Mouse (Mus musculus) hindbrain, postnatal 0 days (tissue): ENCODE measurements around the gene Enc1. TPM values are rescaled to one million over a fixed set of nuclear protein-coding genes. Genes with fewer than 3 reads are reported as not detected.

ENCODE experiments used
- ATAC-seq: fragments of 200-750 bp; cut with Nextera tagmentation; 2 replicates; pipeline ENCODE4 v1.8.0; 2017; ENCODE audit warnings: mild to moderate bottlenecking, moderate TSS enrichment, moderate library complexity
- DNase-seq: peaks from one replicate; pipeline ENCODE4 v3.0.0-alpha.2; 2015; ENCODE audit warnings: low spot score
- H3K27ac ChIP-seq: fragments of 300-500 bp; sonication (generic); 2 replicates; pipeline ENCODE4 v1.5.1; 2014; ENCODE audit warnings: mild to moderate bottlenecking
- H3K27me3 ChIP-seq: fragments of 300-500 bp; sonication (generic); 2 replicates; pipeline ENCODE4 v1.6.1; 2014; ENCODE audit warnings: low read length, mixed read lengths; ENCODE audit not compliant: insufficient read depth
- H3K36me3 ChIP-seq: fragments of 300-500 bp; sonication (generic); 2 replicates; pipeline ENCODE4 v1.6.1; 2014; ENCODE audit warnings: low read length, mixed read lengths; ENCODE audit not compliant: insufficient read depth
- H3K4me1 ChIP-seq: fragments of 300-500 bp; sonication (generic); 2 replicates; pipeline ENCODE4 v1.6.1; 2014; ENCODE audit warnings: antibody characterized with exemption, low read length, mixed read lengths; ENCODE audit not compliant: insufficient read depth
- H3K4me2 ChIP-seq: fragments of 300-500 bp; sonication (generic); 2 replicates; pipeline ENCODE4 v1.6.1; 2014; ENCODE audit warnings: low read depth, mild to moderate bottlenecking, low read length, moderate library complexity, mixed read lengths
- H3K4me3 ChIP-seq: fragments of 300-500 bp; sonication (generic); 2 replicates; pipeline ENCODE4 v1.5.1; 2014; ENCODE audit warnings: low read length
- H3K9ac ChIP-seq: fragments of 300-500 bp; sonication (generic); replicated peaks from 2 replicates; pipeline ENCODE4 v1.6.1; 2014; ENCODE audit warnings: mild to moderate bottlenecking, low read length, moderate library complexity, mixed read lengths
- H3K9me3 ChIP-seq: fragments of 300-500 bp; sonication (generic); 2 replicates; pipeline ENCODE4 v1.6.1; 2016; ENCODE audit warnings: low read length, mixed read lengths
- CTCF ChIP-seq: IDR thresholded peaks from 2 replicates; pipeline ENCODE4 v1.5.1; 2016; ENCODE audit warnings: antibody characterized with exemption, control low read depth, low read depth
- WGBS: fragments of 180-500 bp; shearing (Covaris S2); extraction: QIAGEN DNeasy Blood & Tissue Kit; methylation state at CpG from one replicate; pipeline ENCODE4 v1.1.7; 2014; 5-methylcytosine and 5-hydroxymethylcytosine counted together
- polyA plus RNA-seq: library from polyadenylated mRNA; unstranded; fragments of >200 nt; fragmentation: Nextera tagmentation; extraction: Ambion mirVana; gene quantifications from 2 replicates; pipeline ENCODE4 v1.2.1, GENCODE M21; 2015
- total RNA-seq: library from RNA; depleted of rRNA; stranded (reverse); fragments of >200 nt; gene quantifications from 2 replicates; pipeline ENCODE4 v1.2.3, GENCODE M21; 2014

Enc1 gene
- total and polyA plus RNA-seq, 2 experiments from 2014 or later: 33.3 to 179 TPM

DNA sequence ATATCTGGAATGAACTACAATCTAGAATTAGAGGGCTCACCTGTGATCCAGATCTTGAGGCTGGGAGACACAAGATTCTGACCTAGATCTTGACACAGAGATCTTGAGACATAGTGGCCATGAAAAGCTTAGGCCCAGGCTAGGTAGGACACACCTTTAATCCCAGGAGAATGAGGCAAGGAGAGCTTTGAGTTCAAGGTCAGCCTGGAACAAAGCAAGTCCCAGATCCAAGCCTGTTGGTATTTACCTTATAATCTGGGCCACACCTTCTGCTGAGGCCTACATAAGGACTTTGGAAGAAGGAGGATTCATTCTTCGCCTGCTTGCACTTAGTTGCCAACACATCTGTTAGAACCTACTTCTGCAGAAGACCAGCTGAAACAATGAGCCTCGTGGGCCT, 41.8 kb upstream of the Enc1 start:
- no peak overlapping the region for H3K4me3 ChIP-seq
- no peak overlapping the region for H3K4me2 ChIP-seq
- 84% methylated on average over 2 of the region's 2 CpGs for WGBS
- no peaks in the 10 kb centered on the region; the same call in 1 of the 2 replicates for H3K4me1 ChIP-seq
- TF ChIP-seq CTCF: no peak
- DNase-seq (no peak), ATAC-seq (no peak)
- H3K27ac ChIP-seq: no peak overlapping the region
- no peaks in the 10 kb centered on the region for H3K36me3 ChIP-seq
- H3K9ac ChIP-seq: no peak overlapping the region
- no peaks in the 10 kb centered on the region for H3K27me3 ChIP-seq
- H3K9me3 ChIP-seq: no peaks in the 10 kb centered on the region

GRCm38 (mm10) chr13:97201076-97201475, 39.8 kb upstream of the Enc1 start:
- no peaks in the 10 kb centered on the region; the same call in 1 of the 2 replicates for H3K4me1 ChIP-seq
- no peak for TF ChIP-seq CTCF
- H3K9me3 ChIP-seq: no peaks in the 10 kb centered on the region
- no peak overlapping the region for H3K27ac ChIP-seq
- no peak overlapping the region for H3K4me2 ChIP-seq
- no peak for ATAC-seq
- no peak for DNase-seq
- H3K27me3 ChIP-seq: no peaks in the 10 kb centered on the region
- no peak overlapping the region for H3K4me3 ChIP-seq
- 73% methylated on average over 7 of the region's 7 CpGs for WGBS
- no peak overlapping the region for H3K9ac ChIP-seq
- H3K36me3 ChIP-seq: no peaks in the 10 kb centered on the region

DNA sequence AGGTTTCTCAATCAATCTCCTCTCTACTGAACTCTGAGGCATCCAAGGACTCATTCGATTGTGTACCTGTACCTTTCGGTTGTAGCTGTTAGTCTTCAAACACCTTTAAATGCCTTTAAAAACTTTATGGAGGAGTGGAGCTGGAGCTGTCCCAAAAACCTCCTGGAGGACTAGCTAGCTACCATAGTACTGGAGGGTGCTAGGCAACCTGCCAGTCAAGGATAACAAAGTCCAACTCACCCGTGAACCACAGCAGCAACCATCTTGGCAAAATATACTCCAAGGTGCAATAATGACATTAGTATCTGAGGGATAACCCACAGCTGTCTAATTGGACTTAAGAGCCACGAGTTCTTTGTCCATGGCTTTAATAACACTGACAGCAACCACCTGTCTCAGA, 39.0 kb upstream of the Enc1 start:
- Histone ChIP-seq H3K9ac (no peak overlapping the region), H3K4me1 (no peaks in the 10 kb centered on the region), H3K36me3 (no peaks in the 10 kb centered on the region), H3K27me3 (no peaks in the 10 kb centered on the region), H3K4me2 (no peak overlapping the region), H3K4me3 (no peak overlapping the region), H3K9me3 (no peaks in the 10 kb centered on the region), H3K27ac (no peak overlapping the region)
- ATAC-seq (no peak), DNase-seq (no peak)
- WGBS: 84% methylated on average over 4 of the region's 4 CpGs
- no peak for TF ChIP-seq CTCF

DNA sequence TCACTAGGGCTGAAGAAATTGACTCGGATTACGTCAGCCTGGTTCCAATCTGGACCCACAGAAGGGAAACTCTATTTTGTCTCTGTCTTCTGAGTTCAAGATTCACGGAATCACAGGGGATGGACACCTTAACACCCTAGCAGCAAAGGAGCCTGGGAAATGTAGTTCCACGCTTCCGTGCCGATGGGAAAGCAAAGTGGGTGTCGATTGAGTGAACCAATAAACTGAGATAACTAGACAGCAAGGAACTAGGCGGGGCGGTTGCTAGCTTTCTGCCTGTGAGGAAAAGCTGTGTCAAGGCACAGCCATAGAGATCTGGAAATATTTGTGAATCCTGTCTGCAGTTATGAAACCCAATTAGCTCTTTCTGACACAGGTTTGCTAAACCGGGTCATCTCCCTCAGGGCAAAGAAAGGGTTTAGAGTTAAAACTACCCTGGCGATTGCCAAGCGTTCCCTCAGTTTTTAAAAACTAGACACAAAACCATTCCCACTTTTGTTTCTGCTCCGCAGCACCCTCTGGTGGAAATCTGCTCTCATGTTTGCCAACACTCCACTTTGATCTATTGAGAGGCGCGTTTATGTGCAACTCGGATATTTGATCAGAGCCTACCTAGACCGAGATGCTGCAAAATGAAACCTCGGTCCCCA, 35.7 kb upstream of the Enc1 start:
- Histone ChIP-seq H3K36me3 (no peaks in the 10 kb centered on the region), H3K4me2 (peak overlapping the region; percentile 77), H3K9me3 (no peaks in the 10 kb centered on the region), H3K4me3 (peak overlapping the region; percentile 31), H3K4me1 (no peaks in the 10 kb centered on the region), H3K9ac (peak overlapping the region; percentile 40; the same call in 1 of the 2 replicates), H3K27ac (peak overlapping the region; percentile 48; the same call in 1 of the 2 replicates), H3K27me3 (no peaks in the 10 kb centered on the region)
- peak; percentile 85 for ATAC-seq
- DNase-seq: peak; percentile 84
- TF ChIP-seq CTCF: peak; percentile 76
- 15% methylated on average over 18 of the region's 18 CpGs for WGBS

DNA sequence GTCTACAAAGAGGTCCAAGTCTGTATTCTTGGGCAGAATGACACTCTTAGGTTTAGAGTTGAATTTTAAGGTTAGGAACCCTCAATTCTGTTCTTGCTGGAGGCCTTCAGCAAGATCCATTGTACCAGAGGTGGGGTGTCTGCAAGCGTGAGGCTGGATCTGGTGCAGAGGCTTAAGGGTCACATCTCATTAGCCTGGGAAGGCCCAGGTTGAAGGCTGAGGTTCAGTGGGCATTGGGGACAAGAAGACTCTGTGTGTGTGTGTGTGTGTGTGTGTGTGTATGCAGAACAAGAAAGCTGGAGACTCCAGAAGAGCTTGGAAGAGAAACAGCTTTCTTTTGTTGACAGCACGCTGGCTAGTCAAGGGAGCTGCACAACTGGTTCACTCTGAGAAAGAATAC, 34.9 kb upstream of the Enc1 start:
- Histone ChIP-seq H3K9me3 (no peaks in the 10 kb centered on the region), H3K27me3 (no peaks in the 10 kb centered on the region), H3K4me3 (no peak overlapping the region), H3K9ac (no peak overlapping the region), H3K27ac (no peak overlapping the region), H3K4me1 (no peaks in the 10 kb centered on the region), H3K36me3 (no peaks in the 10 kb centered on the region), H3K4me2 (no peak overlapping the region)
- ATAC-seq: no peak
- DNase-seq: no peak
- no peak for TF ChIP-seq CTCF
- 82% methylated on average over 2 of the region's 2 CpGs for WGBS

- no peak for TF ChIP-seq CTCF
Measured at GRCm38 (mm10) chr13:97207472-97208111, 33.3 kb upstream of the Enc1 start.

GRCm38 (mm10) chr13:97208112-97208478, 32.8 kb upstream of the Enc1 start:
- 68% methylated on average over 7 of the region's 7 CpGs for WGBS
- no peak for TF ChIP-seq CTCF
- no peaks in the 10 kb centered on the region for H3K36me3 ChIP-seq

More at GRCm38 (mm10) chr13:97207472-97208111, 33.3 kb upstream of the Enc1 start:
- DNase-seq (no peak), ATAC-seq (no peak)
- Histone ChIP-seq H3K27ac (no peak overlapping the region), H3K4me2 (no peak overlapping the region), H3K36me3 (no peaks in the 10 kb centered on the region), H3K9ac (no peak overlapping the region), H3K4me3 (no peak overlapping the region), H3K4me1 (no peaks in the 10 kb centered on the region), H3K9me3 (no peaks in the 10 kb centered on the region), H3K27me3 (no peaks in the 10 kb centered on the region)
- WGBS: 79% methylated on average over 7 of the region's 7 CpGs

More at GRCm38 (mm10) chr13:97208112-97208478, 32.8 kb upstream of the Enc1 start:
- Histone ChIP-seq H3K4me1 (no peaks in the 10 kb centered on the region), H3K9ac (no peak overlapping the region), H3K4me3 (no peak overlapping the region), H3K27ac (no peak overlapping the region), H3K4me2 (no peak overlapping the region), H3K9me3 (no peaks in the 10 kb centered on the region), H3K27me3 (no peaks in the 10 kb centered on the region)
- ATAC-seq (no peak), DNase-seq (no peak)
